Mouse (Mus musculus) heart, adult 2 months (tissue): ENCODE measurements around the gene Paxbp1. TPM values are rescaled to one million over a fixed set of nuclear protein-coding genes. Genes with fewer than 3 reads are reported as not detected.

ENCODE experiments used
- DNase-seq, 2 experiments: peaks; one replicate each; pipeline ENCODE4 v3.0.0; 2021
- H3K27ac ChIP-seq: fragments of 200-600 bp; 2 replicates; pipeline ENCODE4 v1.8.1; 2022
- H3K27me3 ChIP-seq: fragments of 200-500 bp; 2 replicates; pipeline ENCODE4 v1.6.1; 2012; ENCODE audit warnings: mild to moderate bottlenecking, low read length, inconsistent platforms, mixed read lengths; ENCODE audit not compliant: control insufficient read depth, insufficient read depth
- H3K36me3 ChIP-seq: fragments of 200-500 bp; 2 replicates; pipeline ENCODE4 v1.6.1; 2012; ENCODE audit warnings: low read length, inconsistent platforms; ENCODE audit not compliant: control insufficient read depth, insufficient read depth
- H3K4me1 ChIP-seq: fragments of 200-500 bp; 2 replicates; pipeline ENCODE4 v1.6.1; 2011; ENCODE audit warnings: low read length; ENCODE audit not compliant: control insufficient read depth, insufficient read depth
- H3K4me3 ChIP-seq: fragments of 200-600 bp; 2 replicates; pipeline ENCODE4 v1.8.1; 2022
- H3K79me2 ChIP-seq: fragments of 200-500 bp; replicated peaks from 2 replicates; pipeline ENCODE4 v1.6.1; 2012; ENCODE audit warnings: mild to moderate bottlenecking, inconsistent platforms, low read length, moderate library complexity, mixed read lengths; ENCODE audit not compliant: control insufficient read depth, insufficient read depth
- H3K9ac ChIP-seq: fragments of 200-500 bp; 2 replicates; pipeline ENCODE4 v1.6.1; 2012; ENCODE audit warnings: low read depth, mild to moderate bottlenecking, control low read depth, inconsistent platforms, low read length, mixed read lengths
- CTCF ChIP-seq: fragments of 200-600 bp; IDR thresholded peaks from 2 replicates; pipeline ENCODE4 v1.8.1; 2022; ENCODE audit warnings: antibody characterized with exemption, mild to moderate bottlenecking, moderate library complexity
- EP300 ChIP-seq: fragments of 200-500 bp; IDR thresholded peaks from 2 replicates; pipeline ENCODE4 v1.6.1; 2011; ENCODE audit warnings: low read depth, low read length, control low read depth; ENCODE audit not compliant: insufficient read depth
- POLR2A ChIP-seq: fragments of 200-500 bp; IDR thresholded peaks from 2 replicates; pipeline ENCODE4 v1.6.1; 2011; ENCODE audit warnings: mild to moderate bottlenecking, low read depth, low read length, control low read depth; ENCODE audit not compliant: insufficient read depth
- WGBS: fragments of 180-500 bp; shearing (Covaris S2); methylation state at CpG from one replicate; pipeline ENCODE4 v1.1.7; 2018; 5-methylcytosine and 5-hydroxymethylcytosine counted together
- intact Hi-C: fragments of 180-260 bp; cut with DNase I; formaldehyde crosslinking; loops from one replicate; pipeline ENCODE4 v1.15.1; 2025
- polyA plus RNA-seq: library from polyadenylated mRNA; depleted of rRNA; stranded (reverse); fragments of >200 nt; gene quantifications from 2 replicates; pipeline ENCODE4 v1.2.3, GENCODE M21; 2012
- total RNA-seq, 2 experiments: library from RNA; stranded (reverse); gene quantifications; 2 replicates each; pipeline ENCODE4 v1.2.3; 2021

The Paxbp1 gene
- total and polyA plus RNA-seq, 3 experiments, result 10.2 to 12.0 (median 11.6) TPM

- Histone ChIP-seq H3K79me2 (no peaks in the 10 kb centered on the region), H3K27me3 (no peaks in the 10 kb centered on the region), H3K4me1 (peaks cover 7% of the 10 kb centered on the region), H3K27ac (no peak overlapping the region), H3K4me3 (no peak overlapping the region), H3K36me3 (no peaks in the 10 kb centered on the region), H3K9ac (no peak overlapping the region)
- DNase-seq, result peak in 1 of 2 experiments; percentile 13
- WGBS, result 28% methylated on average over 16 of the region's 16 CpGs
- no peak for TF ChIP-seq CTCF
- TF ChIP-seq EP300, result no peak
- intact Hi-C loops, result no loop called here
These were observed 11.9 kb upstream of the Paxbp1 start for GRCm38 (mm10) chr16:91056043-91056821.

DNA sequence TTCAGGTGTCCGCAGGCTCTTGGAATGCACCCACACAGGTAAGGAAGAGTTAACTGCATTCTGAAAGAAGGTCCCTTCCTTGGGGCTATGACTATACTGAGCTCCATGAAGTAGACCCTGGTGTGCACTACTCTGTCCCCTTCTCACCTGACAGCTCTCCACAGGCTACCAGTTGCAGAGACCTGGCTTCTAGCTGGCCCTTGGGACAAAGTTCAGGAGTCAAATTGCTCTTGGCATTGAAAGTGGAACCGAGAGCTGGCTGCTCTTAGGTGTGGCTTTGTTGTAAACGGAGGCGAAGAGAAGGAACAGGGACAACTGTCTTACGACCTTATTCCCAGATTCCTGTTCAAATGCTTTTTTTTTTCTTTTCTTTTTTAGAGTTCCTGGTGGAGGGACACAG lies 10.8 kb upstream of the Paxbp1 start:
- intact Hi-C loops, result no loop called here
- no peaks in the 10 kb centered on the region for H3K36me3 ChIP-seq
- H3K79me2 ChIP-seq, result no peaks in the 10 kb centered on the region
- TF ChIP-seq EP300, result no peak
- no peak for TF ChIP-seq CTCF
- no peak for TF ChIP-seq POLR2A
- no peak overlapping the region for H3K9ac ChIP-seq
- no peak overlapping the region for H3K27ac ChIP-seq
- DNase-seq, result no peak
- peaks cover 7% of the 10 kb centered on the region for H3K4me1 ChIP-seq
- H3K27me3 ChIP-seq, result no peaks in the 10 kb centered on the region
- no peak overlapping the region for H3K4me3 ChIP-seq
- WGBS, result 64% methylated on average over 5 of the region's 5 CpGs

DNA sequence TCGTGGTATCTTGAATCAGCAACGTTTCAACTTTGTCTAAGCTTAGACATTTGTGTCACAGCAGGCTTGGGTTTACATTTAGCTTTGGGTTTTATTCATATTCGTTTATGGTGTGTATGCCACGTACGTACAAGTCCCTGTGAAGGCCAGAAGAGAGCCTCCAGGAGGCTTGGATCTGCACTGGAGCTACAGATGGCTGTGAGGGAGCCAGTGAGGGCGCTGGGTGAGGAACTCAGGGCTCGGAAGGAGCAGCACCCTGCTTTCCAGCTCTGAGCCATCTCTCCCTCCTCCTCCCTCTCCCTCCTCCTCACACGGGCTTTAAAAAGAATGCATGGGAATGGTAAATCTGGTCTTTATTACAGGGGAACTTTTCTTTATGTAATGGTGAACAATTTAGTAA lies 9.3 kb upstream of the Paxbp1 start:
- H3K79me2 ChIP-seq, result no peaks in the 10 kb centered on the region
- intact Hi-C loops, result no loop called here
- no peak overlapping the region for H3K4me3 ChIP-seq
- H3K27me3 ChIP-seq, result no peaks in the 10 kb centered on the region
- WGBS, result 58% methylated on average over 8 of the region's 8 CpGs
- no peaks in the 10 kb centered on the region for H3K36me3 ChIP-seq
- peaks cover 7% of the 10 kb centered on the region for H3K4me1 ChIP-seq
- H3K27ac ChIP-seq, result no peak overlapping the region
- H3K9ac ChIP-seq, result no peak overlapping the region
- DNase-seq, result no peak
- TF ChIP-seq CTCF (no peak), POLR2A (no peak), EP300 (no peak)

GRCm38 (mm10) chr16:91045511-91045910 lies 1.2 kb upstream of the Paxbp1 start:
- intact Hi-C loops, result no loop called here
- H3K9ac ChIP-seq, result no peak overlapping the region
- no peaks in the 10 kb centered on the region for H3K27me3 ChIP-seq
- H3K27ac ChIP-seq, result no peak overlapping the region
- peak; percentile 29 to 50 for DNase-seq
- WGBS, result 51% methylated on average over 8 of the region's 8 CpGs
- no peak overlapping the region for H3K4me3 ChIP-seq
- peaks cover 4% of the 10 kb centered on the region; the same call in 1 of the 2 replicates for H3K36me3 ChIP-seq
- TF ChIP-seq CTCF (peak; percentile 69), POLR2A (no peak)
- peaks cover 1% of the 10 kb centered on the region; the same call in 1 of the 2 replicates for H3K4me1 ChIP-seq
- H3K79me2 ChIP-seq, result no peaks in the 10 kb centered on the region; the same call in 1 of the 2 replicates

DNA sequence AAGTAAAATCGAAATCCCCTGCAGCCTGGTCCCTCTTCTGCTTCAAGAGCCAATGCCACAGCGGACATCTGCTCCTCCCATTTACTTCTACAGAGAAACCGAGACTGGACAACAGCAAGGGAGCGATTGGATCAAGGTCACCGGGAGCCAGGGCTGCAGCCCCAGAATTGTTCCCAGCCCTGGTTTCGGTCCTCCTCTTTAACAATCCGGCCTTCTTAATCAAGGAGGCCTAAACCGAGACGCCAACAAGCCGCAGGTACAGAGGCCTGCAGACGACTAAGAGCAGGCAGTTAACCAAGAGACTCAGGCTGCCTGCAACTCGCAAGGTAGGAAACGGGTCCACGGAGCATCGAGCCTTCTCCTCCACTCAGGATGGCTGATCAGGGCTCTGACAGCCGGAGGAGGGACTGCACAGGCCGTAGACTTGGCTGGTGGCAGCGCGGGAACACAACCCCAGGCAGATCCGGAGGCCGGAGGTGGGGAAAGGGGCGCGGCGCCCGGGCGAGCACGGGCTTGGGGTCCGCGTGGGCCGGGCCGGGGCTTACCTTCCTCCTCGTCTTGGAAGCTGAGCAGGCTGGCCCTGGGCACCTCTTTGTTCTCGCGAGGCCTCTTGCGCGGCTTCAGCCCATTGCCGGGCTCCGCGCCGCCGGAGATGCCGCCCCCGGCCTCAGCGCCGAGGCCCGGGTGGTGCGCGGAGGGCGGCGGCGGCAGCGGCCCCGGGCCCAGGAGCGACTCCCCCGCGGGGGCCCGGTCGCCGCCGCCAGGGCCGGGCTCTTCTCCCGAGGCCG lies 688 bp downstream of the Paxbp1 start:
- Histone ChIP-seq H3K36me3 (peaks cover 4% of the 10 kb centered on the region; the same call in 1 of the 2 replicates), H3K27ac (peak overlapping the region; percentile 92), H3K27me3 (no peaks in the 10 kb centered on the region), H3K4me1 (peaks cover 3% of the 10 kb centered on the region), H3K79me2 (peaks cover 5% of the 10 kb centered on the region), H3K9ac (peak overlapping the region; percentile 94), H3K4me3 (peak overlapping the region; percentile 94)
- intact Hi-C loops, result loop anchor here (1.0 kb wide), 1 partner anchor 32 kb away; the partner anchor contains the start of gene Synj1
- TF ChIP-seq POLR2A (no peak), CTCF (no peak), EP300 (no peak)
- WGBS, result under 1% methylated on average over 62 of the region's 63 CpGs
- DNase-seq, result peak; percentile 64 to 70

- WGBS, result 27% methylated on average over 1 of the region's 1 CpGs
- intact Hi-C loops, result loop anchor here (1.0 kb wide), 1 partner anchor 31 kb away; the partner anchor contains the start of gene Synj1
- peaks cover 5% of the 10 kb centered on the region for H3K79me2 ChIP-seq
- no peak for DNase-seq
- no peaks in the 10 kb centered on the region for H3K27me3 ChIP-seq
- peaks cover 3% of the 10 kb centered on the region for H3K4me1 ChIP-seq
- no peak overlapping the region for H3K27ac ChIP-seq
- H3K9ac ChIP-seq, result no peak overlapping the region
- peaks cover 8% of the 10 kb centered on the region for H3K36me3 ChIP-seq
- TF ChIP-seq EP300 (no peak), POLR2A (no peak), CTCF (no peak)
- peak overlapping the region; percentile 94 for H3K4me3 ChIP-seq
These were observed 1.7 kb downstream of the Paxbp1 start for GRCm38 (mm10) chr16:91042640-91043039.
